32 mouse cellular contexts compared by ENCODE assay signal in the genomic region with DNA sequence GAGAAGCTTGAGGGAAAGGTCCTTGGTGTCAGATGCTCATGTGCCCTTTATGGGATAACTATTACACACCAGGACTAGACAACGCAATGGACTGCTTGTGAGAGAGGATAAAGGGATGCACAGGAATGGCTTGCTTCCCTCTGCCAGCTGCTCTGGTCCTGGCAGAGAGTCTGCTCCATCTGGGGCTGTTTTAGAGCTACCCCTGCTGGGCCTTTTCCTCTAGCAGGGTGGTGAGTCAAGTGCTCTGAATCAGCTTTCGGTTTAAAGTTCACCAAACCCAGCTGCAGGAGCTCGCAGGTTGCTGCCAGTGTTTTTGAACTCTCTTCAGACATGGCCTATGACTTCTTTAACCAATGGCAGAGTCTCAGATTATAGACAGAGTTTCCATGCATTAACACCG. TPM values are rescaled to one million over a fixed set of nuclear protein-coding genes. Genes with fewer than 3 reads are reported as not detected.
DNase-seq lines count a peak whose midpoint lies in the region; ATAC-seq and TF ChIP-seq lines count a peak whose summit lies in the region.
"Had no signal": no experiment of that assay in that cellular context is flagged by ENCODE, and none has a peak within 500 bp of the region (broad histone marks: within the 10 kb centered on the region; RNA-seq: fewer than 3 reads in every experiment).

No protein-coding gene starts in this region.

- peak overlapping the region; percentile 12; the same call in 1 of the 2 replicates for H3K27ac ChIP-seq in olfactory bulb, adult 2 months (ENCODE audit: insufficient read depth, low read depth, low read length)
- H3K27ac ChIP-seq: embryonic facial prominence, embryonic 10.5 days; gastrocnemius, adult 2 months; hindbrain, embryonic 13.5 days; kidney, postnatal 0 days; liver, embryonic 13.5 days; macrophage; midbrain, embryonic 13.5 days had no signal

- 68% methylated on average over 4 of the region's 4 CpGs for WGBS in olfactory bulb, adult 2 months

- no peak overlapping the region for H3K4me3 ChIP-seq in olfactory bulb, adult 2 months (ENCODE audit: insufficient read depth, low read depth, low read length)
- H3K4me3 ChIP-seq: embryonic facial prominence, embryonic 10.5 days; embryonic facial prominence, embryonic 15.5 days; gastrocnemius, adult 2 months; heart, embryonic 12.5 days; hindbrain, embryonic 13.5 days; liver, embryonic 13.5 days; midbrain, embryonic 13.5 days had no signal

- no peak for DNase-seq in frontal cortex, adult 2 months (ENCODE audit: extremely low spot score in 1 of 2, low spot score in 1 of 2)
- DNase-seq in 3T3-L1 (ENCODE audit: low read depth, low spot score) (peak; percentile 89), adipocyte (ENCODE audit: low spot score) (peak; percentile 79)
- no peak for DNase-seq in cerebellum, adult 9-10 months
- no peak for DNase-seq in retina, postnatal 1 day
- DNase-seq: cerebellum, adult 11 months; cerebellum, adult 9-11 months; gastrocnemius, adult 2 months; gastrocnemius, postnatal 36 days; heart, adult 18-20 months; heart, postnatal 4 days; kidney, adult 8-10 months; kidney, postnatal 4 days; liver, embryonic 13.5 days; lung, adult 18-20 months; right cerebral cortex, adult 18-20 months; spleen, adult 18-20 months; thymus, adult 18-20 months; thymus, postnatal 4 days had no signal

- ATAC-seq in frontal cortex, adult (ENCODE audit: low TSS enrichment), result peak; percentile 56
- ATAC-seq: forebrain, embryonic 14.5 days; intestine, embryonic 16.5 days; lung, postnatal 0 days; midbrain, embryonic 13.5 days had no signal

- no peak for TF ChIP-seq CTCF in olfactory bulb, adult 2 months (IDR thresholded peaks at IDR 0.05; ENCODE audit: insufficient read depth, low read depth, low read length)

- H3K4me1 ChIP-seq in olfactory bulb, adult 2 months (ENCODE audit: control insufficient read depth, insufficient read depth, low read length), result peaks cover 2% of the 10 kb centered on the region
- H3K4me1 ChIP-seq: embryonic facial prominence, embryonic 10.5 days; hindbrain, embryonic 13.5 days; liver, embryonic 13.5 days; midbrain, embryonic 13.5 days had no signal

- TF ChIP-seq POLR2A in olfactory bulb, adult 2 months (IDR thresholded peaks at IDR 0.05; ENCODE audit: insufficient read depth, low read depth, low read length), result no peak

RNA-seq across cellular contexts. Expression of a gene that starts 39.0 kb away (rescaled TPM):
- 75.1 and 105 TPM in 2 replicates for polyA plus RNA-seq in frontal cortex, adult 2 months (2012; rRNA removed)
- not detected in 2 replicates for polyA plus RNA-seq in olfactory bulb, adult 2 months (2012; ENCODE audit: insufficient read depth, insufficient read length, low replicate concordance, missing spikeins)
- polyA plus RNA-seq: Patski had no signal

Comparison
In these comparisons a context has a peak if more than half of its experiments do, and no peak if none do; other contexts are left out.
1. DNase-seq: peak in 3T3-L1 (single experiment) and adipocyte (single experiment); none in frontal cortex, adult 2 months (0 of 2), cerebellum, adult 9-10 months (single experiment) and retina, postnatal 1 day (single experiment).
2. RNA of a gene that starts 39.0 kb away (polyA plus RNA-seq): 75.1 to 105 TPM in frontal cortex, adult 2 months; not detected in olfactory bulb, adult 2 months; every median in the first group is over 10 times any median in the second.